Mouse (Mus musculus): ENCODE results near the gene Nlk.

DNA sequence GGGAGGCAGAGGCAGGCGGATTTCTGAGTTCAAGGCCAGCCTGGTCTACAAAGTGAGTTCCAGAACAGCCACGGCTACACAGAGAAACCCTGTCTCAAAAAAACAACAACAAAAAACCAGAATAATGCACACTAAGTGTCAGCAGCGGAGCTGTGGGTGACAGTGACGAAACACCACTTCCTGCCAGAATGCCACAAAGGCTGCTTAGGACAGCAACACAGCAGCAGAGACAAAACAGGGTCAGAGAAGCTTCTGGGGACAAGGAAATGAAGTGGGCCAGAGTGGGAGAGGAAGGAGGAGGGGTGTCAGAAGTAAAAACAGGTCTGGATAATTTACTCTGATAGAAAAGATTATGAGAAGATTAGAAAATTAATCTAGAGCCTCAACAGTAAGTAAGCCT lies 97.1 kb downstream of the Nlk start:
- TF ChIP-seq CTCF (IDR thresholded peaks at IDR 0.05; ENCODE audit: low read depth) = no peak
- TF ChIP-seq EP300 (IDR thresholded peaks at IDR 0.05; ENCODE audit: low read depth) = no peak

Data from heart, postnatal 0 days (tissue).